Mouse (Mus musculus): ENCODE results near the gene Enc1.

Gene Enc1

GRCm38 (mm10) chr13:97240965-97241786 is at the start of gene Enc1:
Gene Enc1 (plus strand): TSS chr13:97241105.
- in situ Hi-C loops (cut with MseI, MboI): loop anchor here (10.0 kb wide), 2 partner anchors 194 to 364 kb away; no protein-coding TSS in a partner anchor

- in situ Hi-C loops (cut with MseI, MboI): no loop called here
Observed at GRCm38 (mm10) chr13:97192649-97193048, 48.3 kb upstream of the Enc1 start.

GRCm38 (mm10) chr13:97193420-97193819 is 47.5 kb upstream of the Enc1 start:
- in situ Hi-C loops (cut with MseI, MboI): no loop called here

- in situ Hi-C loops (cut with MseI, MboI): no loop called here
Observed at GRCm38 (mm10) chr13:97196186-97196924, 44.5 kb upstream of the Enc1 start.

GRCm38 (mm10) chr13:97196925-97197218 is 44.0 kb upstream of the Enc1 start:
- in situ Hi-C loops (cut with MseI, MboI): no loop called here

- in situ Hi-C loops (cut with MseI, MboI): no loop called here
Observed at GRCm38 (mm10) chr13:97197932-97198562, 42.9 kb upstream of the Enc1 start, which contains the start of gene Hexb. Gene Hexb (minus strand): TSS chr13:97198357.

GRCm38 (mm10) chr13:97199123-97199522 is 41.8 kb upstream of the Enc1 start:
- in situ Hi-C loops (cut with MseI, MboI): no loop called here

GRCm38 (mm10) chr13:97201076-97201475 is 39.8 kb upstream of the Enc1 start:
- in situ Hi-C loops (cut with MseI, MboI): no loop called here

GRCm38 (mm10) chr13:97201896-97202295 is 39.0 kb upstream of the Enc1 start:
- in situ Hi-C loops (cut with MseI, MboI): no loop called here

GRCm38 (mm10) chr13:97205052-97205701 is 35.7 kb upstream of the Enc1 start:
- in situ Hi-C loops (cut with MseI, MboI): no loop called here

GRCm38 (mm10) chr13:97206046-97206445 is 34.9 kb upstream of the Enc1 start:
- in situ Hi-C loops (cut with MseI, MboI): no loop called here

- in situ Hi-C loops (cut with MseI, MboI): no loop called here
Observed at GRCm38 (mm10) chr13:97207472-97208111, 33.3 kb upstream of the Enc1 start.

GRCm38 (mm10) chr13:97208112-97208478 is 32.8 kb upstream of the Enc1 start:
- in situ Hi-C loops (cut with MseI, MboI): no loop called here

- in situ Hi-C loops (cut with MseI, MboI): no loop called here
Observed at GRCm38 (mm10) chr13:97208500-97209010, 32.4 kb upstream of the Enc1 start.

- in situ Hi-C loops (cut with MseI, MboI): no loop called here
Observed at GRCm38 (mm10) chr13:97214583-97215268, 26.2 kb upstream of the Enc1 start.

GRCm38 (mm10) chr13:97215563-97215962 is 25.3 kb upstream of the Enc1 start:
- in situ Hi-C loops (cut with MseI, MboI): no loop called here

- in situ Hi-C loops (cut with MseI, MboI): no loop called here
Observed at GRCm38 (mm10) chr13:97216196-97216595, 24.7 kb upstream of the Enc1 start.

- in situ Hi-C loops (cut with MseI, MboI): no loop called here
Observed at GRCm38 (mm10) chr13:97220022-97220421, 20.9 kb upstream of the Enc1 start.

- in situ Hi-C loops (cut with MseI, MboI): no loop called here
Observed at GRCm38 (mm10) chr13:97223856-97224255, 17.0 kb upstream of the Enc1 start.

- in situ Hi-C loops (cut with MseI, MboI): no loop called here
Observed at GRCm38 (mm10) chr13:97224341-97224982, 16.4 kb upstream of the Enc1 start.

All from mouse trophoblast stem cell (cell line).